Mouse (Mus musculus) lung, adult 2 months (tissue): ENCODE results near the gene Atp13a1. TPM values are rescaled to one million over a fixed set of nuclear protein-coding genes. Genes with fewer than 3 reads are reported as not detected.

ENCODE experiments used
- DNase-seq: peaks from one replicate; pipeline ENCODE4 v3.0.0; 2022
- H3K4me1 ChIP-seq: fragments of 200-500 bp; 2 replicates; pipeline ENCODE4 v1.6.1; 2011; ENCODE audit warnings: low read length; ENCODE audit not compliant: control insufficient read depth, insufficient read depth
- H3K4me3 ChIP-seq: fragments of 200-500 bp; replicated peaks from 2 replicates; pipeline ENCODE3; 2011; ENCODE audit warnings: low read depth, mild to moderate bottlenecking, control low read depth, low read length; ENCODE audit errors: extremely low read depth
- CTCF ChIP-seq: fragments of 200-500 bp; IDR thresholded peaks from 2 replicates; pipeline ENCODE4 v1.5.1; 2011; ENCODE audit warnings: mild to moderate bottlenecking, low read length, control low read depth; ENCODE audit not compliant: insufficient read depth
- POLR2A ChIP-seq: fragments of 200-500 bp; IDR thresholded peaks from 2 replicates; pipeline ENCODE4 v1.6.1; 2011; ENCODE audit warnings: low read depth, mild to moderate bottlenecking, control low read depth, low read length, borderline replicate concordance; ENCODE audit errors: extremely low read depth
- WGBS: fragments of 180-500 bp; shearing (Covaris S2); methylation state at CpG from one replicate; pipeline ENCODE4 v1.1.7; 2018; 5-methylcytosine and 5-hydroxymethylcytosine counted together
- polyA plus RNA-seq: library from polyadenylated mRNA; depleted of rRNA; stranded (reverse); fragments of >200 nt; gene quantifications from 2 replicates; pipeline ENCODE4 v1.2.3, GENCODE M21; 2012

The Atp13a1 gene
- polyA plus RNA-seq, 1 experiment = 65.7 TPM

DNA sequence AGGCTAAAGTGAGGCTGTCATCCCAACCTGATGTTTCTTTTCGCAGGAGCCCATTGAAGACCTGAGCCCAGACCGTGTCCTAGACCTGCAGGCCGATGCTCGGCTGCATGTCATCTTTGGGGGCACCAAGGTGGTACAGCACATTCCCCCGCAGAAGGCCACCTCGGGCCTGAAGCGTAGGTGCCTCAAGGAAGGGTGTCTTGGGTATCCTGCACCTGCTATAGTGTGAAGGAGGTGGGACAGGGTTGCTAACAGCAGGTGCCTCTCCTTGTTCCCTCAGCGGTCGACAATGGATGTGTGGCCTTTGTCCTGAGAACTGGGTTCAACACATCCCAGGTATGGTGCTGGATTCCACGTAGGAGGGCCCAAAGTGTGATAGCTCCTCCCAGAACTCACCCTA is 6.7 kb downstream of the Atp13a1 start:
- Histone ChIP-seq H3K4me1 (no peaks in the 10 kb centered on the region), H3K4me3 (no peak overlapping the region)
- WGBS = 95% methylated on average over 10 of the region's 10 CpGs
- DNase-seq = peak; percentile 1
- TF ChIP-seq POLR2A = no peak
- no peak for TF ChIP-seq CTCF

DNA sequence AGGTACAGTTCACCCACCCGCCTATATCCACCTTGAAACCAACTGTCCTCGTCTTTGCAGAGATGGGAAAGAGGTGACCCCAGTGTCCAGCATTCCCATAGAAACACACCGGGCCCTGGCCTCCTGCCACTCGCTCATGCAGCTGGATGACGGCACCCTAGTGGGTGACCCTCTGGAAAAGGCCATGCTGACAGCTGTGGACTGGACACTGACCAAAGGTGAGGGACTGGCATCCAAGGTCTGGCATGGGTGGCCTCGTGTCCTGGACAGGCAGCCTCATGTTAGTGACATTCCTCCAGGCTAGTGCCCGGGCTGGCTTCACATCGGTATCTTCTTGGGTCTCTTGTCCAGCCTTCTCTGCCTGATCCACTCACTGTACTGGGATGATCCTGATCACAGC is 8.3 kb downstream of the Atp13a1 start:
- DNase-seq = no peak
- Histone ChIP-seq H3K4me3 (no peak overlapping the region), H3K4me1 (no peaks in the 10 kb centered on the region)
- whole genome bisulfite sequencing = 92% methylated on average over 8 of the region's 8 CpGs
- no peak for TF ChIP-seq POLR2A
- TF ChIP-seq CTCF = no peak

DNA sequence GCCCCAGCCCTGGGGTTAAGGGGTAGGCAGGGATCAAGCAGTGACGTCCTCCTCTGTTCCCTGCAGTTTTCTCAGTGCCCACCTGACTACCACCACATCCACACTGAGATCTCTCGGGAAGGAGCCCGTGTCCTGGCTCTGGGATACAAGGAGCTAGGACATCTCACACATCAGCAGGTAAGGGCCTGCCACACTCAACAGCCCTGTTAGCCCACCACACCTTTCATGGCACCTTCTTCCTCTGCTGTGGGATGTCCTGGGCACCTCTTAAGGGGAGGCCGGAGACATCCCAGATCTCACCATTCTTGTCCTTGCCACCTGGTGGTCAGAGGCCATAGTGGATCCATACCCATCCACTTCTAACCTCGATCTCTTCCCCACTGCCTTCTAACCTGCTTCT is 9.0 kb downstream of the Atp13a1 start:
- DNase-seq = no peak
- Histone ChIP-seq H3K4me3 (no peak overlapping the region), H3K4me1 (no peaks in the 10 kb centered on the region)
- TF ChIP-seq POLR2A (no peak), CTCF (no peak)
- 89% methylated on average over 5 of the region's 5 CpGs for WGBS

- Histone ChIP-seq H3K4me3 (no peak overlapping the region), H3K4me1 (no peaks in the 10 kb centered on the region)
- DNase-seq = no peak
- 91% methylated on average over 4 of the region's 4 CpGs for WGBS
- TF ChIP-seq CTCF = no peak
Measured at GRCm38 (mm10) chr8:69801796-69802195, 10.8 kb downstream of the Atp13a1 start.

- H3K4me3 ChIP-seq = no peak overlapping the region
- no peaks in the 10 kb centered on the region for H3K4me1 ChIP-seq
- no peak for DNase-seq
- no peak for TF ChIP-seq POLR2A
- no peak for TF ChIP-seq CTCF
Measured at GRCm38 (mm10) chr8:69802216-69802615, 11.3 kb downstream of the Atp13a1 start.

- Histone ChIP-seq H3K4me1 (0 out of 2 replicates have a peak, but pooled peaks cover 2% of the 10 kb centered on the region), H3K4me3 (no peak overlapping the region)
- no peak for DNase-seq
- 91% methylated on average over 7 of the region's 7 CpGs for WGBS
- TF ChIP-seq CTCF (no peak), POLR2A (no peak)
Measured at GRCm38 (mm10) chr8:69803366-69803765, 12.4 kb downstream of the Atp13a1 start.

DNA sequence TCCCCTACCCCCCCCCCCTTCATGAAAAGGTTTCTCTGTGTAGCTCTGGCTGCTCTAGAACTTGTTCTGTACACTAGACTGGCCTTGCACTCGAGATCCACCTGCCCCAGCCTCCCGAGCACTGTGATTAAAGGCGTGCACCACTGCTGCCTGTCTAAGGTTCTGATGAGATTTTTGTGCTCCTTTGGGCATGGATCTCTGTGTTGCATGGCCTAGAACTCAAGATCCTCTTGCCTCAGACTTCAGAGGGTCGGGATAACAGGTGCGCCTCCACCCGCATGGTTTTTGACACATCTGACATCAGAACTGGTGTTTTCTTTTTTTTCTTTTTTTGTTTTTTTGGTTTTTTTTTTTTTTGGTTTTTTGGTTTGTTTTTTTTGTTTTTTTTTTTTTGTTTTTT is 13.6 kb downstream of the Atp13a1 start:
- Histone ChIP-seq H3K4me1 (peaks cover 7% of the 10 kb centered on the region), H3K4me3 (no peak overlapping the region)
- DNase-seq = no peak
- 90% methylated on average over 6 of the region's 6 CpGs for WGBS
- TF ChIP-seq CTCF (no peak), POLR2A (no peak)

DNA sequence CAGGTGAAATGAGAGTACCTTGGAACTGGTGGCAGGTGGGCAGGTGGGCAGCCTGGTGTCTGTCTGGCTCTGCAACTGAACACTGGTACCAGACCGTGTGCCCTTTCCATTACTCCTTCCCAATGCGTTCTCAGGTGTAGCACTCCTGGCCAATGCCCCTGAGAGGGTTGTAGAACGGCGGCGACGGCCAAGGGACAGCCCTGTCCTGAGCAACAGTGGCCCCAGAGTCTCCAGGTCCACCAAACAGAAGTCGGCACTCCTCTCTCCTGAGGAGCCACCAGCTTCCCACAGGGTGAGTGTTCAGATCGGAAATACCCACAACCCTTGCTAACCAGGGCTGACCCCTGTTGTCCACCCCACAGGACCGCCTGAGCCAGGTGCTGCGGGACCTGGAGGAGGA is 14.1 kb downstream of the Atp13a1 start:
- WGBS = 96% methylated on average over 10 of the region's 10 CpGs
- peaks cover 7% of the 10 kb centered on the region for H3K4me1 ChIP-seq
- no peak for DNase-seq
- H3K4me3 ChIP-seq = no peak overlapping the region
- TF ChIP-seq POLR2A = no peak
- TF ChIP-seq CTCF = no peak

DNA sequence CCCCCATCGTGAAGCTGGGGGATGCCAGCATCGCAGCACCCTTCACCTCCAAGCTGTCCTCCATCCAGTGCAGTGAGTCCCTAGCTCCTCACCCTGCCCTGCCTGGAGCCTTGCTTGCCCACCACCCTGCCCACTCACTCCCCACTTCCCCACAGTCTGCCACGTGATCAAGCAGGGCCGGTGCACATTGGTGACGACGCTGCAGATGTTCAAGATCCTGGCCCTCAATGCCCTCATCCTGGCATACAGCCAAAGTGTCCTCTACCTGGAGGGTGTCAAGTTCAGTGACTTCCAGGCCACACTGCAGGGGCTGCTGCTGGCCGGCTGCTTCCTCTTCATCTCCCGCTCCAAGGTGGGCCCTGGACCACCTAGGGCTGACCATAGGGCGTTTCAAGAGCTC is 14.5 kb downstream of the Atp13a1 start:
- DNase-seq = no peak
- 86% methylated on average over 9 of the region's 9 CpGs for WGBS
- no peak overlapping the region for H3K4me3 ChIP-seq
- H3K4me1 ChIP-seq = peaks cover 7% of the 10 kb centered on the region
- TF ChIP-seq CTCF (no peak), POLR2A (no peak)

- H3K4me1 ChIP-seq = peaks cover 7% of the 10 kb centered on the region
- DNase-seq = no peak
- H3K4me3 ChIP-seq = no peak overlapping the region
- TF ChIP-seq POLR2A = no peak
- no peak for TF ChIP-seq CTCF
- WGBS = 95% methylated on average over 5 of the region's 5 CpGs
Measured at GRCm38 (mm10) chr8:69807236-69807635, 16.3 kb downstream of the Atp13a1 start.
